Mouse (Mus musculus): ENCODE data around the gene H2-DMb1. TPM values are rescaled to one million over a fixed set of nuclear protein-coding genes. Genes with fewer than 3 reads are reported as not detected.

Gene H2-DMb1
- polyA plus RNA-seq, 1 experiment: not detected

DNA sequence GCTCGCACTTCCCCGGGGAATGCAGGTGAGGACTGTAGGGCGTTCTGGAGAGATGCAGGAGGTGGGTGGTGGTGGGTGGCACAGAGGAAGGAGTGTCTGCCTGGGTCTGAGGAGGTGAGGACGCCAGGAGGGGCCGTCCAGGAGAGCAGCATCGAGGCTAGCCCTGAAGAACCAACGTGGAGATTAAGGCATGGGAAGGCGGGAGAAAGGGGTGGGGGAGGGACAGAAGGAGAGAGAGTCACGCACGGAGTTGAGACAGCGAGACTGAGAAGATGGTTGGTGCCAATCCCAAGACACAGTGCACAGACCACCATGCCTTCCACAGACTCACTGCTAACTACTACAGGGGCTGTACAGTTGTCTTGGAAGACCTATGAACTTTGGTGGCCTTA, 45.6 kb downstream of the H2-DMb1 start:
- TF ChIP-seq MYOD1 (IDR thresholded peaks at IDR 0.05; ENCODE audit: control insufficient read depth, insufficient read length, low read depth): no peak
- no peak for TF ChIP-seq MYOG (IDR thresholded peaks at IDR 0.05; ENCODE audit: control insufficient read depth, extremely low read depth, insufficient read length)
- no peaks in the 10 kb centered on the region for H3K36me3 ChIP-seq (ENCODE audit: control insufficient read depth, insufficient read depth)
- no peak overlapping the region for H3K4me3 ChIP-seq (ENCODE audit: insufficient read depth, poor library complexity, severe bottlenecking)
- H3K79me2 ChIP-seq (ENCODE audit: control insufficient read depth, insufficient read depth): no peaks in the 10 kb centered on the region
- H3K79me3 ChIP-seq (ENCODE audit: low read depth): no peaks in the 10 kb centered on the region
- H3K27me3 ChIP-seq (ENCODE audit: control insufficient read depth, insufficient read depth, insufficient read length): peaks cover 46% of the 10 kb centered on the region
- no peak overlapping the region for H3ac ChIP-seq (ENCODE audit: control insufficient read depth, insufficient read length, low read depth)

DNA sequence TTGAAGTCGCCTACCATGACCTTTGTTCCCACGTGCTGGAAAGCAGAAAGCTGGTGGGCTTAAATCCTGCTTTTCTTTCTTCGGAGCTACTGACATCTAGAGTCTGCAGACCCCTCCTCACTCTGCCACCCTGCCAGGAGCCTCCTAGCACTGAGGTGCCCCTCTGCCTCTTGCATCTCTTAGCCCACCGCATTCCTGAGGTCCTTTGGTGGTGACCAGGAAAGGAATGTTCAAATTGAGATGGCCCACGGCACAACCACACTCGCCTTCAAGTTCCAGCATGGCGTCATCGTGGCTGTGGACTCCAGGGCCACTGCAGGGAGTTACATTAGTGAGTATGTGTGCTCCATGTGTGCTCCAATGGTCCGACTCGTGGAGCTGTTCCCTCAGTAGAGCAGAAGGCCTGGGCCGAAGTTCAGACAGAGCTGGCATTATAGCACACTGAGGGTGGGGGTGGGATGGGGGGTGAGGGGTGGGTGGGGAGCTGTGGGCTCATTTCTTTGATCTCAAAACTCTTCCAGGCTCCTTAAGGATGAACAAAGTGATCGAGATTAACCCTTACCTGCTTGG, 46.3 kb downstream of the H2-DMb1 start:
- Histone ChIP-seq H3K79me3 (ENCODE audit: low read depth) (no peaks in the 10 kb centered on the region), H3K79me2 (ENCODE audit: control insufficient read depth, insufficient read depth) (no peaks in the 10 kb centered on the region), H3K4me3 (ENCODE audit: insufficient read depth, poor library complexity, severe bottlenecking) (no peak overlapping the region), H3K27me3 (ENCODE audit: control insufficient read depth, insufficient read depth, insufficient read length) (peaks cover 41% of the 10 kb centered on the region), H3K36me3 (ENCODE audit: control insufficient read depth, insufficient read depth) (no peaks in the 10 kb centered on the region), H3ac (ENCODE audit: control insufficient read depth, insufficient read length, low read depth) (no peak overlapping the region)
- TF ChIP-seq MAX (IDR thresholded peaks at IDR 0.05): no peak
- TF ChIP-seq FOSL1 (IDR thresholded peaks at IDR 0.05; ENCODE audit: insufficient read depth, low read length, poor library complexity, severe bottlenecking): no peak
- no peak for TF ChIP-seq CTCF (IDR thresholded peaks at IDR 0.05; ENCODE audit: control insufficient read depth, insufficient read depth, insufficient read length)
- no peak for TF ChIP-seq CEBPB (IDR thresholded peaks at IDR 0.05; ENCODE audit: low read depth)
- TF ChIP-seq MYOD1 (IDR thresholded peaks at IDR 0.05; ENCODE audit: control insufficient read depth, insufficient read length, low read depth): no peak
- no peak for TF ChIP-seq MYOG (IDR thresholded peaks at IDR 0.05; ENCODE audit: control insufficient read depth, extremely low read depth, insufficient read length)
- no peak for TF ChIP-seq USF1 (IDR thresholded peaks at IDR 0.05; ENCODE audit: low read depth)

DNA sequence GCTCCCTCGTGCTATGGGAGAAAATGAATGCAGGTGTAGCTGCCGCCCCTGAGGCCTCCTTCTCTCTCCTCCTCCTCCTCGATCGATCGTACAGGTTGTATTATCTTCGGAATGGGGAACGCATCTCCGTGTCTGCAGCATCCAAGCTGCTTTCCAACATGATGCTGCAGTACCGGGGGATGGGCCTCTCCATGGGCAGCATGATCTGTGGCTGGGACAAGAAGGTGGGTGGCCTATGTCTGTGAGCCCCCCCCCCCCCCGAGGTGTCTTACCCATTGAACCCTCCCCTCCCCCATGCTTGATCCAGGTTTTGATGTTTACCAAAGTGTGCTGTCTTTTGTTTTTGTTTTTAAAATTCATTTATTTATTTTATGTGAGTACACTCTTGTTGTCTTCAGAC, 47.2 kb downstream of the H2-DMb1 start:
- no peaks in the 10 kb centered on the region for H3K36me3 ChIP-seq (ENCODE audit: control insufficient read depth, insufficient read depth)
- no peaks in the 10 kb centered on the region for H3K79me2 ChIP-seq (ENCODE audit: control insufficient read depth, insufficient read depth)
- no peak overlapping the region for H3K4me3 ChIP-seq (ENCODE audit: insufficient read depth, poor library complexity, severe bottlenecking)
- TF ChIP-seq CEBPB (IDR thresholded peaks at IDR 0.05; ENCODE audit: low read depth): no peak
- TF ChIP-seq USF1 (IDR thresholded peaks at IDR 0.05; ENCODE audit: low read depth): no peak
- peaks cover 32% of the 10 kb centered on the region for H3K27me3 ChIP-seq (ENCODE audit: control insufficient read depth, insufficient read depth, insufficient read length)
- H3ac ChIP-seq (ENCODE audit: control insufficient read depth, insufficient read length, low read depth): no peak overlapping the region
- no peaks in the 10 kb centered on the region for H3K79me3 ChIP-seq (ENCODE audit: low read depth)

DNA sequence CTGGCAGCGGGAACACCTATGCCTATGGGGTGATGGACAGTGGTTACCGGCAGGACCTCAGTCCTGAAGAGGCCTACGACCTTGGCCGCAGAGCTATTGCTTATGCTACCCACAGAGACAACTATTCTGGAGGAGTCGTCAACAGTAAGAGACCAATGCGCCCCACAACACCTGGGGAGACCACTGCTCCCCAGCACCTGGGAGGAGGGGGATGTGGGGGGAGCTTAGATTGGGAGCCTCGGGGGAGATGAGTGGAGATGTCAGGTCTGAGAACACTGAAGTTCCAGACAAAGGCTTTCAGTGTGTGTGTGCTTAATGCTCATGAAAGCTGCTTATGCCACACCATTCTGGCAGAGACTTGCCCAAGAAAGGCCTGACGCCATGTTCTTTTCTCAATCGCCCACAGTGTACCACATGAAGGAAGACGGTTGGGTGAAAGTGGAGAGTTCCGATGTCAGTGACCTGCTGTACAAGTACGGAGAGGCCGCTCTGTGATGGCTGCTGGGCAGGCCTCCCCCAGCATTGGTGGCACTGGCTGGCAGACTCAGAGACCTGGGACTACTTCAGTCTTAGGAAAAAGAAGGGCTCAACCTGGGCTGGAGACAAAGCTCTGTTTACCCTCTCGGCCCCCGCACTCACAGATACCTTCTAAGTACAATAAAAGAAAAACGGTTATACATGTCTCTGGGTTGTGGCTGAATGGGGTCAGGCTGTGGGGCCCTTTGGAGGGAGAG, 48.1 kb downstream of the H2-DMb1 start:
- TF ChIP-seq CTCF (IDR thresholded peaks at IDR 0.05; ENCODE audit: control insufficient read depth, insufficient read depth, insufficient read length) (no peak), FOSL1 (IDR thresholded peaks at IDR 0.05; ENCODE audit: insufficient read depth, low read length, poor library complexity, severe bottlenecking) (no peak), CEBPB (IDR thresholded peaks at IDR 0.05; ENCODE audit: low read depth) (no peak), MYOD1 (IDR thresholded peaks at IDR 0.05; ENCODE audit: control insufficient read depth, insufficient read length, low read depth) (no peak), MAX (IDR thresholded peaks at IDR 0.05) (no peak), MYOG (IDR thresholded peaks at IDR 0.05; ENCODE audit: control insufficient read depth, extremely low read depth, insufficient read length) (no peak), USF1 (IDR thresholded peaks at IDR 0.05; ENCODE audit: low read depth) (no peak)
- Histone ChIP-seq H3K27me3 (ENCODE audit: control insufficient read depth, insufficient read depth, insufficient read length) (peaks cover 38% of the 10 kb centered on the region), H3K4me3 (ENCODE audit: insufficient read depth, poor library complexity, severe bottlenecking) (no peak overlapping the region)

DNA sequence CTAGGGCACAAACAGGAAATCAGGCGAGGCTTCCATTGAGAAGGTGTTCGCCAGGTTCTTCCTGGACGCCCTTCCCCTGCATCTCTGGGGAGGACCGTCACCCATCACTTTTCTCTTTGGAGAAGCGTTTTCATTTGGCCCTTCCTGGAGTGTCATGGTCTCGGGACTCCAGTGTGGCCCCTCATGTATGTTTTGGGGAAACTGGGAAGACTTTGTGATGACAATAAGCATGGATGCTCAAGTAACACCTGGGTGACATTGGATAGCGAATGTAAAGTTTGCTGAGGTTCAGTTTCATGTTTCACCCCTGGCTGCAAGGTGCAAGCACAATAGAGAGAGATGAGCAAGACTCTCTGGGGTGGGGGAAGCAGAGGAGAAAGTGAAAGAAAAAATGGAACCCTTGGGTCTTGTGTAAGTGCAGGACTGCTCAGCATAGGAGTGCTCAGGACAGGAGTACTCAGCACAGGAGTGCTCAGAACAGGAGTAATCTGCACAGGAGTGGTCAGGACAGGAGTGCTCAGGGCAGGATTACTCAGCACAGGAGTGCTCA, 48.7 kb downstream of the H2-DMb1 start:
- Histone ChIP-seq H3K27me3 (ENCODE audit: control insufficient read depth, insufficient read depth, insufficient read length) (peaks cover 33% of the 10 kb centered on the region), H3ac (ENCODE audit: control insufficient read depth, insufficient read length, low read depth) (no peak overlapping the region), H3K79me2 (ENCODE audit: control insufficient read depth, insufficient read depth) (no peaks in the 10 kb centered on the region), H3K4me3 (ENCODE audit: insufficient read depth, poor library complexity, severe bottlenecking) (no peak overlapping the region), H3K36me3 (ENCODE audit: control insufficient read depth, insufficient read depth) (no peaks in the 10 kb centered on the region), H3K79me3 (ENCODE audit: low read depth) (no peaks in the 10 kb centered on the region)
- TF ChIP-seq MYOD1 (IDR thresholded peaks at IDR 0.05; ENCODE audit: control insufficient read depth, insufficient read length, low read depth) (no peak), FOSL1 (IDR thresholded peaks at IDR 0.05; ENCODE audit: insufficient read depth, low read length, poor library complexity, severe bottlenecking) (no peak)

More for the DNA sequence above, 48.1 kb downstream of the H2-DMb1 start:
- Histone ChIP-seq H3K79me2 (ENCODE audit: control insufficient read depth, insufficient read depth) (no peaks in the 10 kb centered on the region), H3K36me3 (ENCODE audit: control insufficient read depth, insufficient read depth) (no peaks in the 10 kb centered on the region), H3K79me3 (ENCODE audit: low read depth) (no peaks in the 10 kb centered on the region), H3ac (ENCODE audit: control insufficient read depth, insufficient read length, low read depth) (no peak overlapping the region)

GRCm38 (mm10) chr17:34202760-34203442, 50.0 kb downstream of the H2-DMb1 start:
- no peaks in the 10 kb centered on the region for H3K36me3 ChIP-seq (ENCODE audit: control insufficient read depth, insufficient read depth)
- no peak overlapping the region for H3K4me3 ChIP-seq (ENCODE audit: insufficient read depth, poor library complexity, severe bottlenecking)
- no peaks in the 10 kb centered on the region for H3K79me3 ChIP-seq (ENCODE audit: low read depth)
- no peak overlapping the region for H3ac ChIP-seq (ENCODE audit: control insufficient read depth, insufficient read length, low read depth)
- H3K27me3 ChIP-seq (ENCODE audit: control insufficient read depth, insufficient read depth, insufficient read length): peaks cover 23% of the 10 kb centered on the region
- TF ChIP-seq MYOD1 (IDR thresholded peaks at IDR 0.05; ENCODE audit: control insufficient read depth, insufficient read length, low read depth): no peak
- no peak for TF ChIP-seq USF1 (IDR thresholded peaks at IDR 0.05; ENCODE audit: low read depth)
- TF ChIP-seq MAX (IDR thresholded peaks at IDR 0.05): no peak
- TF ChIP-seq FOSL1 (IDR thresholded peaks at IDR 0.05; ENCODE audit: insufficient read depth, low read length, poor library complexity, severe bottlenecking): no peak
- no peak for TF ChIP-seq CTCF (IDR thresholded peaks at IDR 0.05; ENCODE audit: control insufficient read depth, insufficient read depth, insufficient read length)
- no peak for TF ChIP-seq MYOG (IDR thresholded peaks at IDR 0.05; ENCODE audit: control insufficient read depth, extremely low read depth, insufficient read length)
- no peak for TF ChIP-seq CEBPB (IDR thresholded peaks at IDR 0.05; ENCODE audit: low read depth)
- no peaks in the 10 kb centered on the region for H3K79me2 ChIP-seq (ENCODE audit: control insufficient read depth, insufficient read depth)

Measured in C2C12 (cell line).